Mouse (Mus musculus) midbrain, embryonic 14.5 days (tissue): ENCODE results near the gene Pnpla1. TPM values are rescaled to one million over a fixed set of nuclear protein-coding genes. Genes with fewer than 3 reads are reported as not detected.

Experiments
- ATAC-seq: fragments of 200-750 bp; cut with Nextera tagmentation; 2 replicates; pipeline ENCODE4 v1.8.0; 2017; ENCODE audit warnings: moderate number of reproducible peaks, moderate library complexity; ENCODE audit not compliant: low FRiP score, low TSS enrichment
- DNase-seq: peaks from one replicate; pipeline ENCODE4 v3.0.0-alpha.2; 2015
- H3K27ac ChIP-seq: fragments of 300-500 bp; sonication (generic); replicated peaks from 2 replicates; pipeline ENCODE4 v1.5.1; 2014; ENCODE audit warnings: mild to moderate bottlenecking, low read depth, low read length, moderate library complexity
- H3K27me3 ChIP-seq: fragments of 300-500 bp; sonication (generic); 2 replicates; pipeline ENCODE4 v1.6.1; 2014; ENCODE audit warnings: low read length, control low read depth, mixed read lengths; ENCODE audit not compliant: control insufficient read depth, insufficient read depth
- H3K36me3 ChIP-seq: fragments of 300-500 bp; sonication (generic); 2 replicates; pipeline ENCODE4 v1.6.1; 2014; ENCODE audit warnings: low read length, control low read depth; ENCODE audit not compliant: control insufficient read depth, insufficient read depth
- H3K4me1 ChIP-seq: fragments of 300-500 bp; sonication (generic); 2 replicates; pipeline ENCODE4 v1.6.1; 2014; ENCODE audit warnings: mild to moderate bottlenecking, antibody characterized with exemption, low read length, control low read depth; ENCODE audit not compliant: control insufficient read depth, insufficient read depth
- H3K4me2 ChIP-seq: fragments of 300-500 bp; sonication (generic); 2 replicates; pipeline ENCODE4 v1.6.1; 2014; ENCODE audit warnings: mild to moderate bottlenecking, low read length, moderate library complexity
- H3K4me3 ChIP-seq: fragments of 300-500 bp; sonication (generic); replicated peaks from 2 replicates; pipeline ENCODE4 v1.5.1; 2014; ENCODE audit warnings: low read depth, low read length
- H3K9ac ChIP-seq: fragments of 300-500 bp; sonication (generic); replicated peaks from 2 replicates; pipeline ENCODE4 v1.6.1; 2014; ENCODE audit warnings: mild to moderate bottlenecking, low read length, moderate library complexity
- H3K9me3 ChIP-seq: fragments of 300-500 bp; sonication (generic); 2 replicates; pipeline ENCODE4 v1.6.1; 2016; ENCODE audit warnings: low read length, control low read depth, mixed read lengths; ENCODE audit not compliant: control insufficient read depth
- WGBS: fragments of 180-500 bp; shearing (Covaris S2); extraction: QIAGEN DNeasy Blood & Tissue Kit; methylation state at CpG from one replicate; pipeline ENCODE4 v1.1.7; 2014; 5-methylcytosine and 5-hydroxymethylcytosine counted together
- polyA plus RNA-seq: library from polyadenylated mRNA; unstranded; fragments of >200 nt; fragmentation: Nextera tagmentation; extraction: Ambion mirVana; gene quantifications from 2 replicates; pipeline ENCODE4 v1.2.1, GENCODE M21; 2014

Pnpla1 gene
- polyA plus RNA-seq, 1 experiment from 2014 or later = not detected

DNA sequence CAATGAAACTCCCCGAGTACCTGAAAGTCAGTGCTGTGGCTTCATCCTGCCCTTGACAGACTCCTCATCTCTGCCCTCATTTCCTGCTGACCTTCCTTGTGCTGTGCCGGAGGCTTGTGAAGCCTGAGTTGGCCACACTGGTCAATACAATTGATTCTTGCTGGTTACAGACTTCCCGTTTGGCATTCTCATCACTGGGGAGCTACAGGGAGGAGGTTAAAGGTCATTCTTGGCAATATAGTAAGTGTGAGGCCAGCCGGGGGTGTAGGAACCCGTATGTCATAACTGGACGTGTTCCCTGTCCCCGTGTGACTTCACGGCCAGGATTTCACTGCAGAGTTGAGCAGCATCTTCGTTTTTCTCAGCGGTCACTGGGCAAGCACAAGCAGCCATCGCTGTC, 13.6 kb downstream of the Pnpla1 start:
- Histone ChIP-seq H3K27ac (no peak overlapping the region), H3K9me3 (no peaks in the 10 kb centered on the region), H3K4me1 (peaks cover 18% of the 10 kb centered on the region; the same call in 1 of the 2 replicates), H3K4me3 (no peak overlapping the region), H3K36me3 (no peaks in the 10 kb centered on the region), H3K4me2 (no peak overlapping the region), H3K27me3 (no peaks in the 10 kb centered on the region), H3K9ac (no peak overlapping the region)
- ATAC-seq = no peak
- WGBS = 80% methylated on average over 11 of the region's 11 CpGs
- DNase-seq = no peak

GRCm38 (mm10) chr17:28872322-28872721, 14.1 kb downstream of the Pnpla1 start:
- no peak overlapping the region for H3K9ac ChIP-seq
- ATAC-seq = no peak
- H3K4me3 ChIP-seq = no peak overlapping the region

DNA sequence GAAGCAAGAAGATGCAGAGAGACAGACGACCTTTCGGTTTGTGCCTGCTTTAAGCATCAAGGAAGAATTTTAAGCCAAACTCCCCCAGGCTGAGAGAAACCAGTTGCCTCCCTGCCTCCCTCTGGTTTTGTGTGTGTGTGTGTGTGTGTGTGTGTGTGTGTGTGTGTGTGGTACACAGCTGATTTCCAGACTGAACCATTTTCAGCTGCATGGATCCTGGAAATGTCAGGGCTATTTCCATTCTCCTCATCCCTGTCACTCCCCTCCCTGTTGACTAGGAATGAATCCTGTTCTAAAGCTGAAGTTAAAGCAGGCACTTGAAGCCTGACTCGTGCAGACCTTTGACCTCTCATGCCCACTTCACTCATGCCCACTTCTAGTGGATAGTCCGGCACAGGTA, 16.0 kb downstream of the Pnpla1 start:
- H3K36me3 ChIP-seq = no peaks in the 10 kb centered on the region
- H3K4me2 ChIP-seq = no peak overlapping the region
- H3K27ac ChIP-seq = no peak overlapping the region
- H3K4me3 ChIP-seq = no peak overlapping the region
- no peaks in the 10 kb centered on the region for H3K27me3 ChIP-seq
- ATAC-seq (no peak), DNase-seq (no peak)
- WGBS = 88% methylated on average over 4 of the region's 4 CpGs
- H3K4me1 ChIP-seq = peaks cover 10% of the 10 kb centered on the region; the same call in 1 of the 2 replicates
- H3K9me3 ChIP-seq = no peaks in the 10 kb centered on the region
- no peak overlapping the region for H3K9ac ChIP-seq

More at GRCm38 (mm10) chr17:28872322-28872721, 14.1 kb downstream of the Pnpla1 start:
- no peak for DNase-seq
- peaks cover 18% of the 10 kb centered on the region; the same call in 1 of the 2 replicates for H3K4me1 ChIP-seq
- WGBS = 89% methylated on average over 7 of the region's 7 CpGs
- no peaks in the 10 kb centered on the region for H3K27me3 ChIP-seq
- H3K9me3 ChIP-seq = no peaks in the 10 kb centered on the region
- H3K4me2 ChIP-seq = no peak overlapping the region
- no peaks in the 10 kb centered on the region for H3K36me3 ChIP-seq
- no peak overlapping the region for H3K27ac ChIP-seq

- H3K4me2 ChIP-seq = no peak overlapping the region
- no peak overlapping the region for H3K4me3 ChIP-seq
- no peak overlapping the region for H3K9ac ChIP-seq
- H3K4me1 ChIP-seq = peaks cover 5% of the 10 kb centered on the region; the same call in 1 of the 2 replicates
- H3K27ac ChIP-seq = no peak overlapping the region
- DNase-seq (no peak), ATAC-seq (no peak)
- WGBS = 77% methylated on average over 7 of the region's 7 CpGs
- H3K36me3 ChIP-seq = no peaks in the 10 kb centered on the region
- H3K27me3 ChIP-seq = no peaks in the 10 kb centered on the region
- H3K9me3 ChIP-seq = no peaks in the 10 kb centered on the region
Observed at GRCm38 (mm10) chr17:28874825-28875224, 16.6 kb downstream of the Pnpla1 start.

GRCm38 (mm10) chr17:28875316-28875715, 17.1 kb downstream of the Pnpla1 start:
- Histone ChIP-seq H3K27me3 (no peaks in the 10 kb centered on the region), H3K4me2 (no peak overlapping the region), H3K4me1 (0 out of 2 replicates have a peak, but pooled peaks cover under 1% of the 10 kb centered on the region), H3K9ac (no peak overlapping the region), H3K9me3 (no peaks in the 10 kb centered on the region), H3K27ac (no peak overlapping the region), H3K36me3 (no peaks in the 10 kb centered on the region), H3K4me3 (no peak overlapping the region)
- no peak for ATAC-seq
- DNase-seq = peak; percentile 60
- WGBS = 33% methylated on average over 8 of the region's 8 CpGs

GRCm38 (mm10) chr17:28876331-28876730, 18.1 kb downstream of the Pnpla1 start:
- no peaks in the 10 kb centered on the region for H3K36me3 ChIP-seq
- no peak overlapping the region for H3K9ac ChIP-seq
- WGBS = 64% methylated on average over 5 of the region's 5 CpGs
- H3K4me3 ChIP-seq = no peak overlapping the region
- H3K9me3 ChIP-seq = no peaks in the 10 kb centered on the region
- no peak for DNase-seq
- H3K4me2 ChIP-seq = no peak overlapping the region
- ATAC-seq = no peak
- H3K4me1 ChIP-seq = no peaks in the 10 kb centered on the region
- H3K27me3 ChIP-seq = no peaks in the 10 kb centered on the region
- no peak overlapping the region for H3K27ac ChIP-seq

GRCm38 (mm10) chr17:28876821-28877220, 18.6 kb downstream of the Pnpla1 start:
- no peak overlapping the region for H3K4me3 ChIP-seq
- no peak overlapping the region for H3K27ac ChIP-seq
- peak; percentile 59 for DNase-seq
- ATAC-seq = no peak
- H3K27me3 ChIP-seq = no peaks in the 10 kb centered on the region
- H3K36me3 ChIP-seq = no peaks in the 10 kb centered on the region
- no peak overlapping the region for H3K9ac ChIP-seq
- no peaks in the 10 kb centered on the region for H3K9me3 ChIP-seq
- H3K4me2 ChIP-seq = no peak overlapping the region
- no peaks in the 10 kb centered on the region for H3K4me1 ChIP-seq
- 12% methylated on average over 19 of the region's 19 CpGs for WGBS

DNA sequence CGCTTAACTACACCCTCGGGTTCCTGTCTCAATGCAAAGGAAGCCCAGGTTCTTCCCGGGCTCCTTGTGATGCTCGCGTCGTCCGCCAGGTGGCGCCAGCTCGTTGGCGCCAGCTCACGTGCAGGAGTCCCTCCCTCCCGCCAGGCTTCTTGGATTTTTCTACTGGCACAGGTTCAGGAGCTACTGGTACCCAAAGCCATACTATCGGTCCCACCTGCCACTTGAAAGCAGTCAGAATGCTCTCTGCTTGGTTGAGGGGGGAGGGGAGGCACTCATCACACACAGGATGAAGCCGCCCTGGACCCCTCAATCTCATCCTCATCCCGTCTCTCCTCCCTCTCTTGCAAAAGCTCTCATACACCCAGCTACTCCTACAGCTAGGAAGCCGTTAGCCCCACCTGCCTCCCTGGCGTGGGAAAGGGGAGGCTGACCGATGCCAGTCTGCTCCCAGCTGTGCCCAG, 21.8 kb downstream of the Pnpla1 start:
- Histone ChIP-seq H3K9me3 (no peaks in the 10 kb centered on the region), H3K27me3 (no peaks in the 10 kb centered on the region), H3K36me3 (no peaks in the 10 kb centered on the region), H3K27ac (no peak overlapping the region), H3K4me3 (no peak overlapping the region), H3K4me1 (no peaks in the 10 kb centered on the region), H3K4me2 (peak overlapping the region; percentile 33; the same call in 1 of the 2 replicates), H3K9ac (no peak overlapping the region)
- peak; percentile 92 for DNase-seq
- 4% methylated on average over 18 of the region's 18 CpGs for WGBS
- ATAC-seq = peak; percentile 48; the same call in 1 of the 2 replicates

GRCm38 (mm10) chr17:28882316-28882715, 24.1 kb downstream of the Pnpla1 start:
- ATAC-seq (no peak), DNase-seq (peak; percentile 90)
- 3% methylated on average over 12 of the region's 12 CpGs for WGBS
- H3K9ac ChIP-seq = no peak overlapping the region
- H3K4me1 ChIP-seq = no peaks in the 10 kb centered on the region
- 0 out of 2 replicates have a peak overlapping the region, but pooled peaks have one; percentile 9 for H3K4me3 ChIP-seq
- H3K4me2 ChIP-seq = peak overlapping the region; percentile 40
- H3K27me3 ChIP-seq = no peaks in the 10 kb centered on the region
- no peaks in the 10 kb centered on the region for H3K36me3 ChIP-seq
- H3K27ac ChIP-seq = no peak overlapping the region
- H3K9me3 ChIP-seq = no peaks in the 10 kb centered on the region
